Mouse (Mus musculus) MEL (cell line): ENCODE results near the gene Ctcf. TPM values are rescaled to one million over a fixed set of nuclear protein-coding genes. Genes with fewer than 3 reads are reported as not detected.
A peak's percentile ranks its signal among the peaks of the same experiment; 100 is the strongest.

Experiments
- DNase-seq: peaks from one replicate; pipeline ENCODE4 v3.0.0; 2011; ENCODE audit warnings: low read depth, low spot score
- H3K27ac ChIP-seq: 2 replicates; pipeline ENCODE4 v1.5.1; 2012; ENCODE audit warnings: low read depth, mild to moderate bottlenecking, control low read depth, low read length, moderate library complexity; ENCODE audit not compliant: control insufficient read depth
- H3K27me3 ChIP-seq, 2 experiments: fragments of 150-350 bp in 1 of 2; sonication (generic) in 1 of 2; 2 replicates each; pipeline ENCODE4 v1.6.1; 2012; ENCODE audit warnings: low read length in 2 of 2, mild to moderate bottlenecking in 2 of 2, improper control_type of control experiment in 1 of 2, moderate library complexity in 1 of 2; ENCODE audit not compliant: insufficient read depth in 2 of 2, control insufficient read depth in 1 of 2
- H3K36me3 ChIP-seq, 2 experiments: 2 replicates each; pipeline ENCODE4 v1.6.1; 2012 to 2014; ENCODE audit warnings: low read length in 2 of 2, improper control_type of control experiment in 1 of 2, inconsistent platforms in 1 of 2, mild to moderate bottlenecking in 1 of 2; ENCODE audit not compliant: insufficient read depth in 2 of 2, control insufficient read depth in 1 of 2
- H3K4me1 ChIP-seq, 2 experiments: fragments of 150-350 bp in 1 of 2; sonication (generic) in 1 of 2; 2 replicates each; pipeline ENCODE4 v1.6.1; 2012; ENCODE audit warnings: low read length in 2 of 2, improper control_type of control experiment in 1 of 2, mild to moderate bottlenecking in 1 of 2; ENCODE audit not compliant: insufficient read depth in 2 of 2, control insufficient read depth in 1 of 2
- H3K4me3 ChIP-seq, 2 experiments: fragments of 150-350 bp in 1 of 2; sonication (generic) in 1 of 2; 2 replicates each; pipeline ENCODE4 v1.5.1; 2012; ENCODE audit warnings: low read depth in 2 of 2, low read length in 2 of 2, mild to moderate bottlenecking in 2 of 2, moderate library complexity in 2 of 2, control low read depth in 1 of 2, improper control_type of control experiment in 1 of 2; ENCODE audit not compliant: control insufficient read depth in 1 of 2, insufficient read depth in 1 of 2
- H3K79me2 ChIP-seq: 2 replicates; pipeline ENCODE4 v1.6.1; 2012; ENCODE audit warnings: mild to moderate bottlenecking, low read length, moderate library complexity; ENCODE audit not compliant: control insufficient read depth, poor library complexity, insufficient read depth
- H3K9ac ChIP-seq: 2 replicates; pipeline ENCODE4 v1.6.1; 2012; ENCODE audit warnings: low read depth, mild to moderate bottlenecking, control low read depth, low read length, moderate library complexity; ENCODE audit not compliant: control insufficient read depth, poor library complexity, severe bottlenecking
- H3K9me3 ChIP-seq: fragments of 150-350 bp; sonication (generic); replicated peaks from 2 replicates; pipeline ENCODE4 v1.6.1; 2012; ENCODE audit warnings: mild to moderate bottlenecking, low read length, improper control_type of control experiment, moderate library complexity; ENCODE audit not compliant: insufficient read depth
- CTCF ChIP-seq, 3 experiments: IDR thresholded peaks in 2 of 3; conservative IDR thresholded peaks in 1 of 3; 2 replicates each; pipeline ENCODE4 v1.5.1; 2011 to 2012; ENCODE audit warnings: low read length in 3 of 3, low read depth in 2 of 3, mild to moderate bottlenecking in 2 of 3, improper control_type of control experiment in 1 of 3, inconsistent platforms in 1 of 3, mixed read lengths in 1 of 3, moderate library complexity in 1 of 3; ENCODE audit not compliant: control insufficient read depth in 1 of 3, insufficient read depth in 1 of 3, poor library complexity in 1 of 3, severe bottlenecking in 1 of 3
- ETS1 ChIP-seq: IDR thresholded peaks from 2 replicates; pipeline ENCODE4 v1.6.1; 2012; ENCODE audit warnings: low read depth, mild to moderate bottlenecking, inconsistent platforms, low read length, improper control_type of control experiment, moderate library complexity
- HCFC1 ChIP-seq: IDR thresholded peaks from 2 replicates; pipeline ENCODE4 v1.6.1; 2012; ENCODE audit warnings: low read depth, mild to moderate bottlenecking, inconsistent platforms, low read length, improper control_type of control experiment, moderate library complexity
- MAX ChIP-seq: IDR thresholded peaks from 2 replicates; pipeline ENCODE4 v1.6.1; 2011; ENCODE audit warnings: low read length, improper control_type of control experiment
- MAZ ChIP-seq: IDR thresholded peaks from 2 replicates; pipeline ENCODE4 v1.6.1; 2012; ENCODE audit warnings: low read depth, mild to moderate bottlenecking, inconsistent platforms, low read length, improper control_type of control experiment
- MEF2A ChIP-seq: IDR thresholded peaks from 2 replicates; pipeline ENCODE4 v1.6.1; 2014; ENCODE audit warnings: low read depth, mild to moderate bottlenecking, inconsistent platforms, low read length, improper control_type of control experiment; ENCODE audit not compliant: poor library complexity, insufficient replicate concordance, severe bottlenecking; ENCODE audit errors: extremely low read depth
- MXI1 ChIP-seq: IDR thresholded peaks from 2 replicates; pipeline ENCODE4 v1.6.1; 2011; ENCODE audit warnings: mild to moderate bottlenecking, low read depth, low read length, improper control_type of control experiment
- MYB ChIP-seq: IDR thresholded peaks from 2 replicates; pipeline ENCODE4 v1.6.1; 2011; ENCODE audit warnings: mild to moderate bottlenecking, low read depth, low read length, improper control_type of control experiment
- POLR2AphosphoS5 ChIP-seq: IDR thresholded peaks from 2 replicates; pipeline ENCODE4 v1.6.1; 2012; ENCODE audit warnings: low read depth, borderline replicate concordance, mild to moderate bottlenecking, inconsistent platforms, low read length, moderate library complexity, mixed read lengths
- RAD21 ChIP-seq: IDR thresholded peaks from 2 replicates; pipeline ENCODE4 v1.6.1; 2011; ENCODE audit warnings: mild to moderate bottlenecking, low read depth, low read length, improper control_type of control experiment
- SIN3A ChIP-seq: IDR thresholded peaks from 2 replicates; pipeline ENCODE4 v1.6.1; 2012; ENCODE audit warnings: low read length, improper control_type of control experiment, inconsistent platforms
- TBP ChIP-seq: IDR thresholded peaks from 2 replicates; pipeline ENCODE4 v1.8.0; 2011; ENCODE audit warnings: low read depth, low read length, improper control_type of control experiment
- USF1 ChIP-seq: IDR thresholded peaks from 2 replicates; pipeline ENCODE4 v1.6.1; 2014; ENCODE audit warnings: low read depth, mild to moderate bottlenecking, inconsistent platforms, low read length, improper control_type of control experiment, moderate library complexity
- USF2 ChIP-seq, 2 experiments: IDR thresholded peaks; 2 replicates each; pipeline ENCODE4 v1.6.1; 2011 to 2012; ENCODE audit warnings: improper control_type of control experiment in 2 of 2, low read length in 2 of 2, borderline replicate concordance in 1 of 2, inconsistent platforms in 1 of 2, low read depth in 1 of 2, mild to moderate bottlenecking in 1 of 2; ENCODE audit not compliant: insufficient read depth in 1 of 2
- ZKSCAN1 ChIP-seq: IDR thresholded peaks from 2 replicates; pipeline ENCODE4 v1.6.1; 2012; ENCODE audit warnings: low read depth, mild to moderate bottlenecking, inconsistent platforms, low read length, improper control_type of control experiment, moderate library complexity
- polyA plus RNA-seq, 2 experiments: library from polyadenylated mRNA; stranded (reverse) in 1 of 2; unstranded in 1 of 2; fragments of >175 nt in 1 of 2; fragments of >200 nt in 1 of 2; gene quantifications; 2 replicates each; pipeline versions ENCODE4 v1.2.1 to v1.2.4; 2012; ENCODE audit warnings: low replicate concordance in 2 of 2, low read depth in 1 of 2; ENCODE audit not compliant: insufficient read length in 2 of 2, insufficient read depth in 1 of 2, missing spikeins in 1 of 2
- total RNA-seq: library from RNA; depleted of rRNA; stranded (reverse); fragments of 300-350 nt; gene quantifications from 2 replicates; pipeline ENCODE4 v1.2.3, GENCODE M21; 2012

The Ctcf gene
- total and polyA plus RNA-seq, 3 experiments, result 40.7 to 670 (median 87.1) TPM

DNA sequence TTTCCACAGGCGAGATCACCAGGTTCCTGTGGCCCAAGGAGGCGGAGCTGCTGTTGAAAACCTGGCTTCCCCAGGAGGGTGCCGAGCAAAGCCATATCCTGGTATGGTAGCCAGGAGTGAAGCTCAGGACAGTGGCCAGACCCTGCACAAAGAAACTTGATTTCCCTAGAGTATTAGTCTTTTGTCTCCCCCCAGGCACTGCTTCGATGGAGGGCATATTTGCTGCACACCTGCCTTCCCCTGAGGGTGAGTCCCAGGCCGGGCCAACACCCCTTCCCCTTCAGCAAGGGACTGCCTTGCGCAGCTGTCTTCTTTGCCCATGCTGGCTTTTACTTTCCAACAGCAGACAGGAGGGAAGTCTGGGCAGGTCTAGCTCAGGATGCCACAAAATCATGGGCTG, 50.2 kb downstream of the Ctcf start:
- H3K9ac ChIP-seq, result no peak overlapping the region
- no peak for TF ChIP-seq RAD21
- TF ChIP-seq HCFC1, result no peak
- no peak for TF ChIP-seq MXI1
- no peak for TF ChIP-seq TBP
- no peak overlapping the region for H3K27ac ChIP-seq
- H3K4me3 ChIP-seq, result no peak overlapping the region
- peaks cover 0 to 4% of the 10 kb centered on the region in 2 experiments; a peak in 2 of 4 replicates for H3K36me3 ChIP-seq
- H3K4me1 ChIP-seq, result no peaks in the 10 kb centered on the region
- DNase-seq, result no peak
- H3K79me2 ChIP-seq, result no peaks in the 10 kb centered on the region
- H3K27me3 ChIP-seq, result no peaks in the 10 kb centered on the region
- H3K9me3 ChIP-seq, result no peaks in the 10 kb centered on the region

DNA sequence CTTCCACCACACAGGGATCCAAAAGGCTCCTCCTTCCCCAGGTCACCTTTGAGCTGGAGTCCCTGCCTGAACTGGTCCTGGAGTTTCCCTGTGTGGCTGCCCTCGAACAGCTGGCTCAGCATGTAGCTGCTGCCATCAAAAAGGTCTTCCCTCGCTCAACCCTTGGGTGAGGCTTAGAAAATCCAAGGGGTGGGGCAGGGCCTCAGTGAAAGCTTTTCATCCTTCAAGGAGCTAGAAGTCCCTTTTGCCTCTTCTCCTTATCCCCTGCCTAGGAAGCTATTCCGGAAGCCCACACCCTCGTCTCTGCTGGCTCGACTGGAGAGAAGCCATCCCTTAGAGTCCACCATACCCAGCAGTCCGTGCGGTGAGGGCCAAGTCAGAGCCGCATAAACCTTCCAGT, 51.1 kb downstream of the Ctcf start:
- no peak for DNase-seq
- H3K79me2 ChIP-seq, result no peaks in the 10 kb centered on the region
- H3K36me3 ChIP-seq, result no peaks in the 10 kb centered on the region; a peak in 1 of 4 replicates
- no peak overlapping the region for H3K9ac ChIP-seq
- no peaks in the 10 kb centered on the region for H3K27me3 ChIP-seq
- no peak overlapping the region for H3K27ac ChIP-seq
- H3K4me1 ChIP-seq, result no peaks in the 10 kb centered on the region
- no peak for TF ChIP-seq ETS1
- no peak for TF ChIP-seq CTCF (IDR thresholded peaks at IDR 0.05 in 2 of 3, conservative IDR thresholded peaks at IDR 0.05 in 1 of 3; ENCODE audit: control insufficient read depth in 1 of 3, insufficient read depth in 1 of 3, low read depth in 2 of 3, low read length in 3 of 3, poor library complexity in 1 of 3, severe bottlenecking in 1 of 3)
- TF ChIP-seq MEF2A, result no peak
- TF ChIP-seq POLR2AphosphoS5, result no peak
- TF ChIP-seq USF1, result no peak
- TF ChIP-seq USF2 (IDR thresholded peaks at IDR 0.05; ENCODE audit: borderline replicate concordance in 1 of 2, insufficient read depth in 1 of 2, low read depth in 1 of 2, low read length in 2 of 2), result no peak
- no peak for TF ChIP-seq MAX
- H3K9me3 ChIP-seq, result no peaks in the 10 kb centered on the region
- H3K4me3 ChIP-seq, result no peak overlapping the region

DNA sequence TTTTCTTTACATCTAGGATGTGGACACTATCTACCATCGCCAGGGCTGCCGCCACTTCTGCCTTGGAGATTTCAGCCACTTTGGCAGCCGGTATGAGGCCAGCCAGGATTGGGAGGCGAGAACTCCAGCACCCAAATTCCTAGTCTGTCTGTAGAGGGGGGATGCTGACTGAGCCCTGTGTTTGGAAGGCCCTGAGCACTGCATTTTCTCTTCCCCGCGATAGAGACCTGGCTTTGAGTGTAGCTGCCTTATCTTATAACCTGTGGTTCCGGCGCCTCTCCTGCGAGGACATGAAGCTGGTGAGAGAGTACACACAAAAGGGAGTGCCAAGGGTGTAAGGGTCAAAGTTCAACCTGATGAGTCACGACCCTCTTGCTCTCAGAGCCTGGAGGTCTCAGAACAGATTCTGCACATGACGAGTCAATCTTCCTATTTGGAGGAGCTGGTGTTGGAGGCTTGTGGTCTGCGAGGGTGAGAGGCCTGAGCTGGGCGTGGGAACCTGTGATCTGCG, 51.9 kb downstream of the Ctcf start:
- no peaks in the 10 kb centered on the region for H3K9me3 ChIP-seq
- no peaks in the 10 kb centered on the region; a peak in 1 of 4 replicates for H3K36me3 ChIP-seq
- TF ChIP-seq SIN3A (no peak), ZKSCAN1 (no peak), MAZ (no peak), CTCF (IDR thresholded peaks at IDR 0.05 in 2 of 3, conservative IDR thresholded peaks at IDR 0.05 in 1 of 3; ENCODE audit: control insufficient read depth in 1 of 3, insufficient read depth in 1 of 3, low read depth in 2 of 3, low read length in 3 of 3, poor library complexity in 1 of 3, severe bottlenecking in 1 of 3) (no peak), USF1 (no peak), USF2 (IDR thresholded peaks at IDR 0.05; ENCODE audit: borderline replicate concordance in 1 of 2, insufficient read depth in 1 of 2, low read depth in 1 of 2, low read length in 2 of 2) (no peak), MYB (no peak)
- no peak overlapping the region for H3K9ac ChIP-seq
- DNase-seq, result peak; percentile 34
- no peaks in the 10 kb centered on the region for H3K4me1 ChIP-seq
- H3K27ac ChIP-seq, result no peak overlapping the region
- H3K79me2 ChIP-seq, result no peaks in the 10 kb centered on the region
- no peak overlapping the region for H3K4me3 ChIP-seq
- H3K27me3 ChIP-seq, result no peaks in the 10 kb centered on the region
